Comparison of ENCODE assay signal across 8 mouse cellular contexts in genomic region chr3:131113029-131113428, GRCm38 (mm10). TPM values are rescaled to one million over a fixed set of nuclear protein-coding genes. Genes with fewer than 3 reads are reported as not detected.
DNase-seq lines count a peak whose midpoint lies in the region; ATAC-seq and TF ChIP-seq lines count a peak whose summit lies in the region.

No protein-coding gene starts in this region.

- peaks cover 21% of the 10 kb centered on the region for H3K27me3 ChIP-seq in kidney, postnatal 0 days (ENCODE audit: insufficient read depth, low read length)
- peaks cover 42% of the 10 kb centered on the region for H3K27me3 ChIP-seq in hindbrain, embryonic 12.5 days
- H3K27me3 ChIP-seq in neural tube, embryonic 12.5 days (replicated peaks), result peaks cover 54% of the 10 kb centered on the region

- no peak for TF ChIP-seq CTCF in kidney, postnatal 0 days (IDR thresholded peaks at IDR 0.05; ENCODE audit: low read depth)

- no peaks in the 10 kb centered on the region for H3K36me3 ChIP-seq in kidney, postnatal 0 days (ENCODE audit: insufficient read depth, low read length)
- H3K36me3 ChIP-seq in hindbrain, embryonic 12.5 days, result no peaks in the 10 kb centered on the region
- no peaks in the 10 kb centered on the region for H3K36me3 ChIP-seq in neural tube, embryonic 12.5 days

- peak overlapping the region; percentile 92 for H3K4me2 ChIP-seq in kidney, postnatal 0 days (ENCODE audit: low read length)
- H3K4me2 ChIP-seq in hindbrain, embryonic 12.5 days (replicated peaks), result peak overlapping the region; percentile 78
- peak overlapping the region; percentile 93 for H3K4me2 ChIP-seq in neural tube, embryonic 12.5 days (replicated peaks)

- WGBS in kidney, postnatal 0 days, result 15% methylated on average over 13 of the region's 13 CpGs
- 3% methylated on average over 13 of the region's 13 CpGs for WGBS in hindbrain, embryonic 12.5 days
- 2% methylated on average over 13 of the region's 13 CpGs for WGBS in neural tube, embryonic 12.5 days

- no peak overlapping the region for H3K9ac ChIP-seq in kidney, postnatal 0 days (ENCODE audit: low read depth, low read length)
- no peak overlapping the region for H3K9ac ChIP-seq in hindbrain, embryonic 12.5 days
- H3K9ac ChIP-seq in neural tube, embryonic 12.5 days, result no peak overlapping the region

- no peak for ATAC-seq in kidney, postnatal 0 days (replicated peaks; ENCODE audit: low FRiP score, low read depth)
- peak; percentile 10; the same call in 1 of the 2 replicates for ATAC-seq in common myeloid progenitor, adult 5-6 weeks (replicated peaks; ENCODE audit: low read depth, poor library complexity, severe bottlenecking)
- no peak for ATAC-seq in hindbrain, embryonic 12.5 days (ENCODE audit: low FRiP score)
- ATAC-seq in neural tube, embryonic 12.5 days (ENCODE audit: low FRiP score, low read depth), result no peak

- H3K9me3 ChIP-seq in kidney, postnatal 0 days (replicated peaks; ENCODE audit: low read length), result no peaks in the 10 kb centered on the region
- H3K9me3 ChIP-seq in hindbrain, embryonic 12.5 days (replicated peaks), result no peaks in the 10 kb centered on the region
- no peaks in the 10 kb centered on the region for H3K9me3 ChIP-seq in neural tube, embryonic 12.5 days

- H3K4me3 ChIP-seq in kidney, postnatal 0 days (replicated peaks; ENCODE audit: low read depth, low read length), result peak overlapping the region; percentile 48
- H3K4me3 ChIP-seq in hindbrain, embryonic 12.5 days, result peak overlapping the region; percentile 55
- peak overlapping the region; percentile 52 for H3K4me3 ChIP-seq in neural tube, embryonic 12.5 days

- H3K27ac ChIP-seq in kidney, postnatal 0 days, result no peak overlapping the region
- no peak overlapping the region for H3K27ac ChIP-seq in hindbrain, embryonic 12.5 days
- no peak overlapping the region for H3K27ac ChIP-seq in neural tube, embryonic 12.5 days

- H3K4me1 ChIP-seq in kidney, postnatal 0 days (replicated peaks; ENCODE audit: insufficient read depth, low read length), result peaks cover 18% of the 10 kb centered on the region; the same call in 1 of the 2 replicates
- peaks cover 32% of the 10 kb centered on the region for H3K4me1 ChIP-seq in hindbrain, embryonic 12.5 days
- H3K4me1 ChIP-seq in neural tube, embryonic 12.5 days, result peaks cover 30% of the 10 kb centered on the region

- DNase-seq in kidney, postnatal 0 days (ENCODE audit: low spot score), result no peak
- DNase-seq in kidney, adult 11 months, result no peak
- no peak for DNase-seq in left cerebral cortex, adult 8-10 months (ENCODE audit: low spot score in 2 of 2)
- no peak for DNase-seq in layer of hippocampus, postnatal 14 days (ENCODE audit: low spot score in 2 of 2)
- no peak for DNase-seq in MN1 (ENCODE audit: low spot score)

RNA-seq across cellular contexts. Expression of gene Lef1, which starts 2.8 kb away (rescaled TPM):
- 16.2 and 17.8 TPM in 2 replicates for polyA plus RNA-seq in kidney, postnatal 0 days (2015; fragmentation: Nextera tagmentation; extraction: Ambion mirVana)
- total RNA-seq in common myeloid progenitor, adult 5-6 weeks (2017), result not detected in 2 replicates
- 31.9 and 33.6 TPM in 2 replicates for polyA plus RNA-seq in hindbrain, embryonic 12.5 days (2016; fragmentation: Nextera tagmentation; extraction: Ambion mirVana)
- polyA plus RNA-seq in neural tube, embryonic 12.5 days (2016; fragmentation: Nextera tagmentation; extraction: Ambion mirVana), result 15.2 and 16.3 TPM in 2 replicates
- 1 to 10 TPM; 7.4 to 7.6 (median 7.4) TPM for total RNA-seq in left cerebral cortex, adult 8-10 months (2022)
- 1 to 10 TPM; 9.0 to 9.4 TPM for total RNA-seq in layer of hippocampus, postnatal 14 days (2021)
